Mouse (Mus musculus): ENCODE data around the gene Tmem132b. TPM values are rescaled to one million over a fixed set of nuclear protein-coding genes. Genes with fewer than 3 reads are reported as not detected.

Gene Tmem132b
- polyA plus RNA-seq, 1 experiment from 2014 or later = not detected

- no peaks in the 10 kb centered on the region for H3K4me1 ChIP-seq (replicated peaks)
- no peak overlapping the region for H3K9ac ChIP-seq
- H3K27ac ChIP-seq = no peak overlapping the region
- H3K36me3 ChIP-seq = no peaks in the 10 kb centered on the region
- H3K9me3 ChIP-seq (replicated peaks) = no peaks in the 10 kb centered on the region
- H3K4me3 ChIP-seq = no peak overlapping the region
- H3K4me2 ChIP-seq = no peak overlapping the region
- H3K27me3 ChIP-seq = no peaks in the 10 kb centered on the region
- no peak for ATAC-seq (replicated peaks; ENCODE audit: insufficient number of reproducible peaks, insufficient read depth, low FRiP score, low read depth)
- WGBS = 77% methylated on average over 9 of the region's 9 CpGs
Measured at GRCm38 (mm10) chr5:125627816-125628348, 96.3 kb downstream of the Tmem132b start.

- no peak for ATAC-seq (replicated peaks; ENCODE audit: insufficient number of reproducible peaks, insufficient read depth, low FRiP score, low read depth)
- Histone ChIP-seq H3K27ac (no peak overlapping the region), H3K9ac (no peak overlapping the region), H3K27me3 (no peaks in the 10 kb centered on the region), H3K4me2 (no peak overlapping the region), H3K4me1 (replicated peaks) (no peaks in the 10 kb centered on the region), H3K4me3 (no peak overlapping the region), H3K9me3 (replicated peaks) (no peaks in the 10 kb centered on the region), H3K36me3 (no peaks in the 10 kb centered on the region)
- WGBS = 66% methylated on average over 6 of the region's 6 CpGs
Measured at GRCm38 (mm10) chr5:125634666-125635065, 103.1 kb downstream of the Tmem132b start.

- no peak overlapping the region for H3K27ac ChIP-seq
- H3K9ac ChIP-seq = no peak overlapping the region
- H3K9me3 ChIP-seq (replicated peaks) = no peaks in the 10 kb centered on the region
- H3K4me1 ChIP-seq (replicated peaks) = no peaks in the 10 kb centered on the region
- no peak overlapping the region for H3K4me2 ChIP-seq
- ATAC-seq (replicated peaks; ENCODE audit: insufficient number of reproducible peaks, insufficient read depth, low FRiP score, low read depth) = no peak
- H3K4me3 ChIP-seq = no peak overlapping the region
- 58% methylated on average over 1 of the region's 1 CpGs for WGBS
- no peaks in the 10 kb centered on the region for H3K27me3 ChIP-seq
- no peaks in the 10 kb centered on the region for H3K36me3 ChIP-seq
Measured at GRCm38 (mm10) chr5:125640966-125641365, 109.4 kb downstream of the Tmem132b start.

- Histone ChIP-seq H3K27ac (no peak overlapping the region), H3K4me1 (replicated peaks) (no peaks in the 10 kb centered on the region), H3K4me3 (no peak overlapping the region)
Measured at GRCm38 (mm10) chr5:125641531-125642147, 110.1 kb downstream of the Tmem132b start.

GRCm38 (mm10) chr5:125648236-125648635 lies 116.7 kb downstream of the Tmem132b start:
- 79% methylated on average over 6 of the region's 6 CpGs for WGBS
- Histone ChIP-seq H3K9me3 (replicated peaks) (no peaks in the 10 kb centered on the region), H3K4me3 (no peak overlapping the region), H3K36me3 (no peaks in the 10 kb centered on the region), H3K4me1 (replicated peaks) (no peaks in the 10 kb centered on the region), H3K27ac (no peak overlapping the region), H3K27me3 (no peaks in the 10 kb centered on the region), H3K9ac (no peak overlapping the region), H3K4me2 (no peak overlapping the region)
- no peak for ATAC-seq (replicated peaks; ENCODE audit: insufficient number of reproducible peaks, insufficient read depth, low FRiP score, low read depth)

More at GRCm38 (mm10) chr5:125641531-125642147, 110.1 kb downstream of the Tmem132b start:
- Histone ChIP-seq H3K36me3 (no peaks in the 10 kb centered on the region), H3K27me3 (no peaks in the 10 kb centered on the region), H3K4me2 (no peak overlapping the region), H3K9me3 (replicated peaks) (no peaks in the 10 kb centered on the region), H3K9ac (no peak overlapping the region)
- no peak for ATAC-seq (replicated peaks; ENCODE audit: insufficient number of reproducible peaks, insufficient read depth, low FRiP score, low read depth)
- 44% methylated on average over 18 of the region's 18 CpGs for WGBS

GRCm38 (mm10) chr5:125649982-125650381 lies 118.4 kb downstream of the Tmem132b start:
- no peaks in the 10 kb centered on the region for H3K36me3 ChIP-seq
- no peaks in the 10 kb centered on the region for H3K9me3 ChIP-seq (replicated peaks)
- no peak overlapping the region for H3K9ac ChIP-seq
- H3K4me3 ChIP-seq = no peak overlapping the region
- H3K4me1 ChIP-seq (replicated peaks) = no peaks in the 10 kb centered on the region
- H3K4me2 ChIP-seq = no peak overlapping the region
- WGBS = 48% methylated on average over 2 of the region's 2 CpGs
- no peak overlapping the region for H3K27ac ChIP-seq
- no peak for ATAC-seq (replicated peaks; ENCODE audit: insufficient number of reproducible peaks, insufficient read depth, low FRiP score, low read depth)
- H3K27me3 ChIP-seq = no peaks in the 10 kb centered on the region

- Histone ChIP-seq H3K27me3 (no peaks in the 10 kb centered on the region), H3K4me1 (replicated peaks) (no peaks in the 10 kb centered on the region), H3K27ac (no peak overlapping the region), H3K4me2 (no peak overlapping the region), H3K9ac (no peak overlapping the region), H3K9me3 (replicated peaks) (no peaks in the 10 kb centered on the region), H3K4me3 (no peak overlapping the region), H3K36me3 (no peaks in the 10 kb centered on the region)
- no peak for ATAC-seq (replicated peaks; ENCODE audit: insufficient number of reproducible peaks, insufficient read depth, low FRiP score, low read depth)
- 76% methylated on average over 5 of the region's 5 CpGs for WGBS
Measured at GRCm38 (mm10) chr5:125658101-125658500, 126.5 kb downstream of the Tmem132b start.

- 67% methylated on average over 14 of the region's 14 CpGs for WGBS
- Histone ChIP-seq H3K9me3 (replicated peaks) (no peaks in the 10 kb centered on the region), H3K4me3 (no peak overlapping the region), H3K4me2 (no peak overlapping the region), H3K4me1 (replicated peaks) (no peaks in the 10 kb centered on the region), H3K36me3 (no peaks in the 10 kb centered on the region), H3K9ac (no peak overlapping the region), H3K27me3 (no peaks in the 10 kb centered on the region), H3K27ac (no peak overlapping the region)
- no peak for ATAC-seq (replicated peaks; ENCODE audit: insufficient number of reproducible peaks, insufficient read depth, low FRiP score, low read depth)
Measured at GRCm38 (mm10) chr5:125658959-125659749, 127.6 kb downstream of the Tmem132b start.

- Histone ChIP-seq H3K4me1 (replicated peaks) (no peaks in the 10 kb centered on the region), H3K9ac (no peak overlapping the region), H3K4me3 (no peak overlapping the region), H3K36me3 (no peaks in the 10 kb centered on the region), H3K9me3 (replicated peaks) (no peaks in the 10 kb centered on the region), H3K27ac (no peak overlapping the region), H3K27me3 (no peaks in the 10 kb centered on the region), H3K4me2 (no peak overlapping the region)
- ATAC-seq (replicated peaks; ENCODE audit: insufficient number of reproducible peaks, insufficient read depth, low FRiP score, low read depth) = no peak
- whole genome bisulfite sequencing = 48% methylated on average over 13 of the region's 13 CpGs
Measured at GRCm38 (mm10) chr5:125675623-125676022, 144.0 kb downstream of the Tmem132b start.

- H3K36me3 ChIP-seq = no peaks in the 10 kb centered on the region
- no peak overlapping the region for H3K9ac ChIP-seq
- no peak overlapping the region for H3K4me3 ChIP-seq
- ATAC-seq (replicated peaks; ENCODE audit: insufficient number of reproducible peaks, insufficient read depth, low FRiP score, low read depth) = no peak
- H3K27ac ChIP-seq = no peak overlapping the region
- H3K4me2 ChIP-seq = no peak overlapping the region
- 54% methylated on average over 7 of the region's 7 CpGs for WGBS
- no peaks in the 10 kb centered on the region for H3K27me3 ChIP-seq
- H3K9me3 ChIP-seq (replicated peaks) = no peaks in the 10 kb centered on the region
- H3K4me1 ChIP-seq (replicated peaks) = no peaks in the 10 kb centered on the region
Measured at GRCm38 (mm10) chr5:125676025-125676623, 144.6 kb downstream of the Tmem132b start.

GRCm38 (mm10) chr5:125680889-125681288 lies 149.3 kb downstream of the Tmem132b start:
- Histone ChIP-seq H3K4me1 (replicated peaks) (no peaks in the 10 kb centered on the region), H3K27ac (no peak overlapping the region), H3K27me3 (no peaks in the 10 kb centered on the region), H3K4me3 (no peak overlapping the region), H3K4me2 (no peak overlapping the region), H3K9me3 (replicated peaks) (no peaks in the 10 kb centered on the region), H3K9ac (no peak overlapping the region), H3K36me3 (no peaks in the 10 kb centered on the region)
- no peak for ATAC-seq (replicated peaks; ENCODE audit: insufficient number of reproducible peaks, insufficient read depth, low FRiP score, low read depth)
- WGBS = 71% methylated on average over 6 of the region's 6 CpGs
